Comparison of ENCODE assay signal across 19 mouse cellular contexts in the genomic region with DNA sequence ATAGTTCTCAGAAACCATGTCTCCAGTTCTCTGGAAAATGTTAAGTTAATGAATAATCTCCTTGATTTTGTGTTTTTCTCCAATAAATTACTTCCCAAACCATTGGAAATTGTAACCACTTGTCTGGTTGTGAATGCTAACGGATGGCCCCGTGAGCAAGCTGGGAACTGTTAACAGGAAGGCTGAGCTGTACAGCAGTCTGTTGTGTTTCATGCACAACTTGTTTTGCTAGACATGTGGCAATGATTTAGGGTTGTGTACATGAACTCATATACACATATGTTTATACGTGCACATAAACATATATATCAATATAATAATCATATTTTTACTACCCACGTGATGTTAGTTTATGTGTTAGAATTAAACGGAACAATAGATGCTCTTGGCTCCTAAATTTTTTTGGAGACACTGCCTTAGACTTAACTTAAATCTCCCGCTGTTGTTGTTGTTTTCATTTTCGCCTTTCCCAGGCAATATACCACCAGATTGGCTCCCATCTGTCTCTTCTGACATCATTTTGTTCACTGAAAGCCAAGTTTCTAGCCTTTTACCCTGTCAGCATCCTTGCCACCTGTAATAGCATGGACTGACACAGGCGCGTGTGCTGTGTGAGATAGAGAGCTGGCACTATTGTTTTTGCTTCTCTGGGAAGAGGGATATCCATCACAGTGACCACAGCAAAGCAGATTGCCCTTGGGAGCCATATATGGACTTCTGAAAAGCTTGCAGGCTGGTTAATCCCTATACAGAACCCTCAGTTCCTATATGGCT.
DNase-seq lines count a peak whose midpoint lies in the region; ATAC-seq and TF ChIP-seq lines count a peak whose summit lies in the region.
"Had no signal": no experiment of that assay in that cellular context is flagged by ENCODE, and none has a peak within 500 bp of the region (broad histone marks: within the 10 kb centered on the region; RNA-seq: fewer than 3 reads in every experiment).

No protein-coding gene starts in this region.

- H3K4me1 ChIP-seq in forebrain, embryonic 14.5 days (ENCODE audit: control insufficient read depth, insufficient read depth, low read length) = peaks cover 7% of the 10 kb centered on the region; the same call in 1 of the 2 replicates
- H3K4me1 ChIP-seq in forebrain, embryonic 11.5 days (replicated peaks; ENCODE audit: control insufficient read depth, insufficient read depth, low read length) = 0 out of 2 replicates have a peak, but pooled peaks cover 3% of the 10 kb centered on the region
- peaks cover 10% of the 10 kb centered on the region for H3K4me1 ChIP-seq in forebrain, postnatal 0 days (ENCODE audit: insufficient read depth)
- H3K4me1 ChIP-seq: liver, embryonic 12.5 days; stomach, embryonic 15.5 days had no signal

- TF ChIP-seq CTCF in forebrain, postnatal 0 days (IDR thresholded peaks at IDR 0.05; ENCODE audit: low read depth) = no peak

- no peaks in the 10 kb centered on the region for H3K36me3 ChIP-seq in forebrain, embryonic 14.5 days (ENCODE audit: control insufficient read depth, insufficient read depth, low read length)
- H3K36me3 ChIP-seq in forebrain, embryonic 11.5 days (ENCODE audit: control insufficient read depth, insufficient read depth, low read length) = no peaks in the 10 kb centered on the region
- no peaks in the 10 kb centered on the region for H3K36me3 ChIP-seq in forebrain, postnatal 0 days (ENCODE audit: insufficient read depth)
- H3K36me3 ChIP-seq: embryonic facial prominence, embryonic 15.5 days; hindbrain, embryonic 12.5 days; intestine, embryonic 15.5 days; liver, embryonic 12.5 days; midbrain, embryonic 13.5 days; stomach, embryonic 15.5 days had no signal

- H3K4me2 ChIP-seq in forebrain, embryonic 14.5 days (ENCODE audit: low read length) = no peak overlapping the region
- no peak overlapping the region for H3K4me2 ChIP-seq in forebrain, embryonic 11.5 days (ENCODE audit: low read depth, low read length, severe bottlenecking)
- H3K4me2 ChIP-seq in forebrain, postnatal 0 days (ENCODE audit: low read depth) = no peak overlapping the region
- H3K4me2 ChIP-seq: embryonic facial prominence, embryonic 15.5 days; hindbrain, embryonic 12.5 days; intestine, embryonic 15.5 days; liver, embryonic 12.5 days; lung, embryonic 14.5 days; midbrain, embryonic 13.5 days; stomach, embryonic 15.5 days had no signal

- WGBS in forebrain, embryonic 14.5 days = 65% methylated on average over 9 of the region's 9 CpGs
- WGBS in forebrain, embryonic 11.5 days = 92% methylated on average over 9 of the region's 9 CpGs
- WGBS in forebrain, postnatal 0 days = 50% methylated on average over 9 of the region's 9 CpGs

- no peak overlapping the region for H3K4me3 ChIP-seq in forebrain, embryonic 14.5 days (ENCODE audit: low read depth, low read length)
- no peak overlapping the region for H3K4me3 ChIP-seq in forebrain, embryonic 11.5 days (ENCODE audit: low read depth, low read length)
- H3K4me3 ChIP-seq in forebrain, postnatal 0 days (ENCODE audit: low read depth, low read length) = no peak overlapping the region
- H3K4me3 ChIP-seq: embryonic facial prominence, embryonic 15.5 days; hindbrain, embryonic 12.5 days; intestine, embryonic 15.5 days; left cerebral cortex, adult 2 months; liver, embryonic 12.5 days; midbrain, embryonic 13.5 days; stomach, embryonic 15.5 days had no signal

- no peak overlapping the region for H3K27ac ChIP-seq in forebrain, embryonic 14.5 days (ENCODE audit: low read depth, low read length)
- no peak overlapping the region for H3K27ac ChIP-seq in forebrain, embryonic 11.5 days (ENCODE audit: low read depth, low read length)
- H3K27ac ChIP-seq in forebrain, postnatal 0 days (ENCODE audit: low read depth, low read length) = no peak overlapping the region
- H3K27ac ChIP-seq: embryonic facial prominence, embryonic 15.5 days; hindbrain, embryonic 12.5 days; intestine, embryonic 15.5 days; left cerebral cortex, adult 2 months; liver, embryonic 12.5 days; midbrain, embryonic 13.5 days; stomach, embryonic 15.5 days had no signal

- peak; percentile 84 for DNase-seq in forebrain, embryonic 14.5 days (ENCODE audit: low spot score)
- no peak for DNase-seq in forebrain, embryonic 11.5 days (ENCODE audit: low spot score)
- peak; percentile 8 for DNase-seq in brain, embryonic 18.5 days (ENCODE audit: low read depth, low spot score)
- DNase-seq in cerebellum, adult 8-10 months = peak; percentile 58
- peak; percentile 72 for DNase-seq in forebrain, postnatal 0 days
- no peak for DNase-seq in frontal cortex, postnatal 25 days (ENCODE audit: low spot score in 2 of 2)
- no peak for DNase-seq in kidney, adult 11 months
- DNase-seq: adrenal gland, postnatal 25 days; gastrocnemius, postnatal 10 days; kidney, postnatal 10 days; lung, embryonic 14.5 days; lung, postnatal 4 days had no signal

- no peak overlapping the region for H3K9ac ChIP-seq in forebrain, embryonic 14.5 days (ENCODE audit: low read length)
- no peak overlapping the region for H3K9ac ChIP-seq in forebrain, embryonic 11.5 days (ENCODE audit: low read length)
- no peak overlapping the region for H3K9ac ChIP-seq in forebrain, postnatal 0 days
- H3K9ac ChIP-seq: embryonic facial prominence, embryonic 15.5 days; hindbrain, embryonic 12.5 days; intestine, embryonic 15.5 days; liver, embryonic 12.5 days; lung, embryonic 14.5 days; midbrain, embryonic 13.5 days; stomach, embryonic 15.5 days had no signal

- H3K27me3 ChIP-seq in forebrain, embryonic 14.5 days (replicated peaks; ENCODE audit: control insufficient read depth, insufficient read depth, low read length) = no peaks in the 10 kb centered on the region
- H3K27me3 ChIP-seq in forebrain, embryonic 11.5 days (ENCODE audit: control insufficient read depth, insufficient read depth, low read length) = no peaks in the 10 kb centered on the region
- H3K27me3 ChIP-seq in forebrain, postnatal 0 days (ENCODE audit: insufficient read depth, low read length) = no peaks in the 10 kb centered on the region
- H3K27me3 ChIP-seq: embryonic facial prominence, embryonic 15.5 days; hindbrain, embryonic 12.5 days; intestine, embryonic 15.5 days; liver, embryonic 12.5 days; midbrain, embryonic 13.5 days; stomach, embryonic 15.5 days had no signal

- H3K9me3 ChIP-seq in forebrain, embryonic 14.5 days (replicated peaks; ENCODE audit: control insufficient read depth, low read length) = no peaks in the 10 kb centered on the region
- H3K9me3 ChIP-seq in forebrain, embryonic 11.5 days (ENCODE audit: control insufficient read depth, low read length) = no peaks in the 10 kb centered on the region
- H3K9me3 ChIP-seq in forebrain, postnatal 0 days (ENCODE audit: low read length) = no peaks in the 10 kb centered on the region
- H3K9me3 ChIP-seq: embryonic facial prominence, embryonic 15.5 days; hindbrain, embryonic 12.5 days; intestine, embryonic 15.5 days; liver, embryonic 12.5 days; midbrain, embryonic 13.5 days; stomach, embryonic 15.5 days had no signal

- ATAC-seq in forebrain, embryonic 14.5 days = peak; percentile 76
- no peak for ATAC-seq in forebrain, embryonic 11.5 days (replicated peaks; ENCODE audit: low FRiP score)
- ATAC-seq in forebrain, postnatal 0 days = peak; percentile 71
- ATAC-seq: intestine, embryonic 15.5 days; liver, embryonic 12.5 days; midbrain, embryonic 13.5 days had no signal

Comparison
In these comparisons a context has a peak if more than half of its experiments do, and no peak if none do; other contexts are left out.
1. DNase-seq: peak in forebrain, embryonic 14.5 days (single experiment), brain, embryonic 18.5 days (single experiment), cerebellum, adult 8-10 months (single experiment) and forebrain, postnatal 0 days (single experiment); none in forebrain, embryonic 11.5 days (single experiment), frontal cortex, postnatal 25 days (0 of 2) and kidney, adult 11 months (single experiment).